Mouse (Mus musculus): ENCODE data around the gene Mtch1.
"Not testable (repeated sequence)": the region's sequence is repeated elsewhere in the genome, so short reads cannot be mapped to it uniquely, and the experiment has no call there.

Gene Mtch1

DNA sequence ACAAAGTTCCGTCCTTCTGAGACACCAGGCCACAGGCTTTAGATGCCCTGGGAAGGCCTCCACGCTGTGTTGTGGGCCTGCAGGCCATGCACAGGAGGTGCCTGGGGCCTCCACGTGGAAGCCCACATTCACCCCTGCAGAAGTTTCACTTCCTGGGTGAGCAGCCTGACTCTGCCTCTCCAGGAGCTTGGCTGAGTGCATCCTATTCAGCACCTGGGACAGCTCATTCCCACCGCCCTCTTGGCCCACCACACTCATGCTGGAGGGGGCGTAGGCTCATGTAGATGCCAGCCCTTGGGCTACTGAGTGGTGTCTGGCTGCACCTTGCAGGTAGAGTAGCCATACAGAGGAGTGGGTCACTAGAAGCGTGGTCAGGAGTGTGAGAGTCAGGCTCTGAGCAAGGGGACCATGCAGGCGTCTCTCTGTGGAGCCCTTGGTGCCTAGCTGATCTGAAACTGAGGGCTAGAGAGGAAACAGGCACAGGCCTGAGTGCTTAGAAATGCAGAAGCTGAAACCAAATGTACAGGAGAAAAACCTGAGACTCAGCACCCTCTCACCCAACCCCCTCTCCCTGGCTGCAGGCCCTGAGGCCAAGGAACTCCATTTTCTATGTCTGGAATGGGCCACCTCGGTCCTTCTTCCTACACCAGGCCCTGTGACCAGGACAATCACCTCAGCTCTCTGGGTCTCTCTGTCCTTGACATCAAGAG, 14.4 kb upstream of the Mtch1 start:
- no peak for DNase-seq

DNA sequence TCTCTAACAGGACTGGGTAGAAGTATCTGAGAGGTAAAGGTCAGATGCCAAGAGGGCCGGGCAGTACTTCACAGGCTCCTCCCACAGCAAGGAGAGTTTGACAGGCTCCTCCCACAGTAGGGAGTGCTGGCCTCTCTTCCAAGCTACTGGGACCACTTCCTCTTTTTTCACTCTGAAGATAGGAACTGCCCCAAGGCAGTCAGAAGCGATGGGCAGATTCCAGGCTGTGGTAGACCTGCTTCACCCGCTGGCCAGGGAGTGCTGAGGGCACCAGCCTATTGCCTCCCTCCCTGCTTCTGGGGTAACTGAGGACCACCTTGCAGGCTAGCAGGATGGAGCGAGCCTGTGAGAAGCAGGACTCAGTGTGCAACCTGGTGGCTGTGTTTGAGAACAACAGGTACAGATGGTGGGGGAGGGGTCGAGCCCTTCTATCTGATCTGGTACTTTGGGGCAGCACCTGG, 13.1 kb upstream of the Mtch1 start, which contains the start of gene Fgd2:
Fgd2 (plus strand) TSS at position 154 of the 461 bp plus-strand sequence.
- peak; percentile 73 to 78 for DNase-seq

DNA sequence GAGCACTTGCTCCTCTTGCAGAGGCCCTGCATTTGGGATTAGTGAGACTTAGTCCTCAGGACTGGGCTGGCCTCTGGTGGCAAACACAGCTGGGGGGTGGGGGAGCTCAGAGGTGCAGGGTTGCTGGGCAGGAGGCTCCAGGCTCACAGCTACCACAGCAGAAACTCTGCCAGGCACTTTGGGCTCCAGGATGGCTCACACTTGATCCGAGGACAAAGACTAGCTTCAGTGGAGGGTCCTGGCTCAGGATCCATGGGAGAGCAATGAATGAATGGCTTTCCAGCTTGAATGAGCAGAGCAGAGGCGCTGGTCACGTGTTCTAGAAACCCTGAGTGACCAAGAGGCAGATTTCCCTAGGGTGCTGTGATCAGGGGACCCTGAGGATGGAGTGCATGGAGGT, 11.2 kb upstream of the Mtch1 start:
- DNase-seq = no peak

DNA sequence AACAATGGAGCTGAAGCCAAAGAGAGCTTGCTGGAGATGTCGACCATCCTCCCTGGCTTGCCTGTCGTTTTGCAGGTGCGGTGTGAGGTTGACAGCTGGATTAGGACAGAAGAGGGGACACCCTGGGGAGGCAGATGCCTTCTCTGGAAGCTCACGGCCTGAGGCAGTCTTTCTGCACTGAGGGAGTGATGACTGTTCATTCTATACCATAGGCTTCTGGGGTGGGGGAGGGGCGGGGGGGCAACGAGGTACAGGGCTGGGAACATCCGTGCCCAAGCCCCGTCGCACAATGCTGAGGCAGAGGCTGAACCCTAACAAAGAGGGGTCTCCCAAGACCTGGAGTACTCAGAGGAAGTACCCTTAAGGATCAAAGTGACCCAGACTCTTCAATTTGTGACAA, 9.1 kb upstream of the Mtch1 start:
- DNase-seq = no peak

DNA sequence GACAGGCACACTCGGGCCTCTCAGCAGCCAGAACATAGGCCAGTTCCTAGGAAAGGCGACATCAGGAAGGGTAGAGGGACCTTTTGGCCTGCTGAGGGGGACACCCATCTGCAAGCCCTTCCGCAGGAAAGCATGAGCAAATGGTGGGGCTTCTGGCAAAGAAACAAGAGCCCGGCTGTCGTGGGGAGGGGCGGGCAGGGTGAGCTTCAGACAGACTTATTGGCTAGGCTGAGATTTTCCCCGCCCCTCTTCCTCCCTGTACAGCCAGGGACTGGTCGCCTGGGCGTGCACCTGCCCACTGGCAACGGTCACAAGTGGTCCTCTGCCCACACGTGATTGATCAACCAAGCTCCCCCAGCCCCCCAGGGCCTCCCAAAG, 8.7 kb upstream of the Mtch1 start:
- DNase-seq = peak; percentile 83 to 89

DNA sequence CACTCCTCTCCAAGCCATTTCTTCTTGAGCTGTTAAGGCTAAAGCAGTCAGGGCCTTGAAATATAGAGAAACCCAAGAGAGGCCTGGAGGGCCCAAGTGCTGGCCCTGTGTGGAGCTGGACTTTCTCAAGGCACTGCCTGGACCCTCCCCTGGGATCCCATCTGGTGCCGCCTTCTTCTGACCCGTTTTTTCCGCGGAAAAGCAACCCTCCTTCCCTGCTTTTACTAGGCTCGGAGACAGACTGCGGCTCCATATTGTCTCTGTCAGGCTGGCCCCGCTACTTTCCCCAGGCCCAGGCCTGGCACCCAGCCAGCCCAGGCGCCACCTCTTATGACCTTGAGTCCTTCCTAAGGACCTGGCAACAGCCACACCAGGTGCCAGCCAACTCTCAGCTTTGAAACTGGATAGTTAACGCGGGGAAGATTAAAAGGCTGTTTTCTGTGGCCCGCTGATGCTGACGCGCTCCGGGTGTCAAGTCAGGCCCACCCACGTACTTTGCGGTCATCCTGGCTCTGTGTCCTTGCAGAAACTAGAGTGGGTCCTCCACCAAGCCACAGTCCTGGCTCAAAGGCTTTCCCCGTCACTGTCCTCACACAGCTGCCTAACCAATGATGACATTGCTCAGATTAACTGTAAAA, 8.2 kb upstream of the Mtch1 start:
- peak; percentile 78 to 86 for DNase-seq

DNA sequence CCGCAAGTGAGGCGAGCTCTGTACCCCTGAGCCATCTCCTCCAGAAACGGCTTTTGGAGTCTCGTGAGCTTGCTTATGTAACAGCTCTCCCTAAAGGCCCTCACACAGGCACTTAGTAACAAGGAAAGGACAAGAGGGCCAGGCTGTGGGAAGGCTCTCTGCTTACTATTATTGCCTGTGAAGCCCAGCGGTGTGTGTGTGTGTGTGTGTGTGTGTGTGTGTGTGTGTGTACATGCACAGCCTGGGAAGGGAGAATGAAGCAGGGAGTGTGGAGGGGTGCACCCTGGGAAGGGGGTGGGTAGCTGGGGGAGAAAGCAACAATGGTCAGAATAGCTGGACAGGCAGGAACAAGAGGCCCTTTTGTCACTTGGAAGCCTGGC, 7.7 kb upstream of the Mtch1 start:
- DNase-seq = peak; percentile 35 to 55

DNA sequence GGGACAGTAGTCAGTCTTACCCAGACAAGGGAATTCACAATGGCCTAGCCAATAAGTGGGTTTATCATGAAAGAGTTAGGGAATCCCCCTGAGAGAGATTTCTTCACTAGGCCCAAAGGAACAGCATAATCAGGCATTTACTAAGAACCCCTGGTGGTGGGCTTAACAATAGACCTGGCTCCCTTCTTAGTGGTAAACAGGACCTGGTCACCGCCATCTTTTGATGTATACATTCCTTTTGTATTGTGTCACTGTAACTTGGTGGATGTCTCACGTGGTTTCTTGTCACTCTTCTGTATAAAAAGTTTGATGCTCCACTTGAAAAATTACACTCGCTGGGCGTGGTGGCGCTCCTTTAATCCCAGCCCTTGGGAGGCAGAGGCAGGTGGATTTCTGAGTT, 3.3 kb upstream of the Mtch1 start:
- not testable (repeated sequence) for DNase-seq

DNA sequence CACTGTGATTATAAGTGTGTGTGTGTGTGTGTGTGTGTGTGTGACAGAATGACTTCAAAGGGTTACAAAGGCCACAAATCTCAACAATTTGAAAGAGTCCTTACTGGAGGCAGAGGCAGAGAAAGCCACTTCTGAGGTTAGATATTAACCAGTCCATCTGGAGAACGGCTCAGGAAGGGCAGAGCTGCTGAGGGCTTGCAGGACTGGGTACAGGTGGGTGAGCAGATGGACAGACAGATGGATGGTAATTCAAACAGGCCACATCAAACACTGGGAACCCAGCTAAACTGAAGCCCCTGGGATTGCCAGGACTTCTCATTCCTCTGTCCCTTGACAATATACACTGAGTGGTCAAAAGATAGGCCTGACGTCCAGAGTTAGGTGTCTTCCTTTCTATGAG, 1.3 kb upstream of the Mtch1 start:
- peak in 1 of 2 experiments; percentile 49 for DNase-seq

DNA sequence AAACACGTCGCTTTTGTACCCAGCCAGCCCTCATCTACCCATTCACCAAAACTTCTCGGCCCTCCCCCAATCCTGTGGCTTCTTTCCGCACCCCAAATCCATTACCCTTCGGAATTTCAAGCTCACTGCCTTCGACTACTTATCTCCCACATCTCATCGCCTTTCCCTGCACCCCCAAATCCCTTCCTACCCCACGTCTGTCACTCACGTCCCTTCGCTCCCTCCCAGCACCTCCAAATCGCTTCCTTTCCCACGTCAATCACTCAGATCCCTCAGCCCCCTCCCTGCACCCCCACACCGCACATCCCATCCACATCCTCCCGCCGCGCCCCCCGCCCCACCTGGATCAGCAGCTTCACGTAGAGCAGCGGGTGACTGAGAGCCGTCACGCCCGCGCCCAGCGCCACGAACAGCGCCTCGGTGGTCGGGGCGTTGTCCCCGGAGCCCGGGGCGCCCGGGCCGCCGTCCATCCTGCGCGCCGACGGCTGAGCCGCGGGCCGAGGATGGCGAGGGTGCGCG, 549 bp downstream of the Mtch1 start:
- DNase-seq = peak in 1 of 2 experiments; percentile 24

DNA sequence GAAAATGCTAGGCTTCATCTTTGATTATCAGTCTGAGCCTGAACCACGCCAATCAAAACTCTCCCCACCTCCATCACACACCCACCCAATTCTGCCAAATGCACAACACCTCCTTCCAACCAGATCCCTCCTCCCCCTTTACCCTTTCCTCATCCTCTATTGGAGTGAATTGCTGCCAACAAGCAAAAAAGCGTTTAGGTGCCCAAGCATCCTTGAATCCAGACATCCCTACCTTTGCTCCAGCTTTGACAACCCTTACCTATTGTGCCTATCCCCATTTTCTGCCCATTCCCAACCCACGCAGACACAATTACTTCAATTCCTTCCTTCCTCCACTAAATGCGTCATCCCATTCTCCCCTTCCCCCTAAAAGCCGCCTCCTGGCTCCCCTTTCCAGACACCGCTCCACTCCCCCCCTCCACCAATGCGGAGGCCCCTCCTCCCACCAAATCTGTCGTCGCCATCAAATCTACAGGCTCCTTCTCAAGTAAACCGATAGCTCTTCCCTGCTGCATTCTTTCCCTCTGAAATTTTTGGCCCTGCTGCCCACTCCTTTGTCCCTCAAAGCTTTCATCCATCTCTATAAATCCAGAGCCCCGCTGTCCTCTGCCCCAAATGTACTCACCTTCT, 1.1 kb downstream of the Mtch1 start:
- DNase-seq = peak; percentile 50 to 56

DNA sequence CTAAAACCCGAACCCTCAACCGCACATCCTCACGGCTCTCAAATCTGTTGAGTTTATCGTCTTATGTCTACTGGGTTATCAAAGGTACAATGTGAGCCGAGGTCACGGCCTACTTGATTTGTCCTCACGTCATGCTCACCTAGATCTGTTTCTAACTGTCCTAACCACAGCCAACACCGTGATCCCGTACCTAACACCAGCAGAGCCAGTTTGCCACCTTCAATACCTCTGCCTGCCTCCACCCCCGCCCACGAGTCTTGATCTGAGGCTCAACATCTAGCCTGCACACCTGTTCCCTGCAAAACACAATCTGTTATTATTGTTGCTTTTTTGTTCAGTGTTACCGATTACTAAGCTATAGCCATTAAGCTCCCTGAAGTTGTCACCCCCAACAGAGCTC, 2.5 kb downstream of the Mtch1 start:
- DNase-seq = no peak

DNA sequence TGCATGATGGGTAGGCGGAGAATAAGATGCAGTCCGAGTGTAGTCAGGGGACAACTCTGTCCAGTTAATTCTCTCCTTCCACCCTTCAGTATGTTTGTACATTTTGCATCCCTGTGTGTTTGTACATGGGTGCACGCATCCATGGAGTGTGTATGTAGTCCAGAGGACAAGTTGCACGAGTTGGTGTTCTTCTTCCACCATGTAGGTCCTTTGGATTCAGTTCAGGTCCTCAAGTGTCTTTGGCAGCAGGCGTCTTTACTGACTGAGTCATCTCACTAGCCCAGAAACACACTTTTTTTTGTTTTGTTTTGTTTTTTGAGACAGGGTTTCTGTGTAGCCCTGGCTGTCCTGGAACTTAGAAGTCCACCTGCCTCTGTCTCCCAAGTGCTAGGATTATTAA, 4.5 kb downstream of the Mtch1 start:
- peak in 1 of 2 experiments; percentile 48 for DNase-seq

DNA sequence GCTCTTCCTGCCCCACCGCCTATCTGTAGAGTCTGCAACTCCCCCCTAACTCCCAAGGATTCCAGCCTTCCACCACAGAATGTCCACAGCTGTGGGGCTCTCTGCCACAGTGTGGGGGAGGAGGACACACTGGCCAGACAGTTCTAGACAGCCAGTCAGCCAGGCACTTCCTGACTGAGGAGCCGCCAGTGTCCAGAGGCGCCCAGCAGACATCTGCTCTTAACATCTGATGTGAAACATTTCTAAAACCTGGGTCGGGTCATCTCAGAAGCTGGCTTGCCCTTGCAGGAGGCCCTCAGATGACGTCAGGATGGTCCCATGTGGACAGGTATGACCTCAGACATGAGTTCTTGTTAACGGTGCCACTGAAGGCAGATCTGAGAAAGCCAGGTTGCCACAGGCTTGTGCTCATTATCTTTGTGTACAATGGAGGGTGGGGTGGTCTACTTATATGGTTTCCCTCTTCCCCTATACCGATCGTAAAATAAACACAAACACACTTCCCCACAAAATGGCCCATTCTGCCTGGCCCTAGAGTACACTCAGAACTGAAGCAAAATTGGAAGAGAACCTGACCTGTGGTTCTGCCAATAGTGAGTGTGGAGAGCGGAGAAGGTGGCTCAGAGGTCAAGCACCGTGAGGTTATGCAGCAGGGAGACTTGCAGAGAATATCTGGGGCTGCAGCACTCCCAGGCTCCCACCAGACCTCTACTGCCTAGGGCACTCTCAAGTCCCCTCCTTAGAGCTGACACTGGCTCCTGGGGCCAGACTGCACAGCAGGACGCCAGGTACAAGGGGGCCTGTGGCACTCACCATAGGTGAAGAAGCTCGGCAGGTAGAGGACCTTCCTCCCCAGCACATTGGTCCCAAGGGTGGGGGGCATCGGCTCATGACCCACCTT, 5.5 kb downstream of the Mtch1 start:
- DNase-seq = peak; percentile 42 to 56

DNA sequence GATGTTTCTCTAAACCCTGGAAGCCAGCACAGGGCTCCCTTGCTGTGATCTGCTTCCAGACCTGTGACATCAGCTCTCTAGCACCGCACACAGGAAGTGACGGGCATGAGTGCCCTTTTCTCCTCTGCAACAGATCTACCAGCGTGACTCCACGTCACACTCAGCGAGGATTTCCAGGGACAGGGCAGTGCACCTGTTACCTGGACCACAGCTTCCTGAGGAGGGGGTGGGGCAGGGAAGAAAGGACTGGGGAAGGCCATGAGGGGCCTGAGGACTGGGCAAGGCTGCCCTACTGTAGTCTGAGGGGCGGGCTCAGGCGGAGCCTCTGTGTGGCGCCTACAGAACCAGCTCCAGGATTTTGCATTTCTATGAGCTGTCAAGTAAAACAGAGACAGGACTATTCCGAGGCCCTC, 6.1 kb downstream of the Mtch1 start:
- peak; percentile 66 to 79 for DNase-seq

DNA sequence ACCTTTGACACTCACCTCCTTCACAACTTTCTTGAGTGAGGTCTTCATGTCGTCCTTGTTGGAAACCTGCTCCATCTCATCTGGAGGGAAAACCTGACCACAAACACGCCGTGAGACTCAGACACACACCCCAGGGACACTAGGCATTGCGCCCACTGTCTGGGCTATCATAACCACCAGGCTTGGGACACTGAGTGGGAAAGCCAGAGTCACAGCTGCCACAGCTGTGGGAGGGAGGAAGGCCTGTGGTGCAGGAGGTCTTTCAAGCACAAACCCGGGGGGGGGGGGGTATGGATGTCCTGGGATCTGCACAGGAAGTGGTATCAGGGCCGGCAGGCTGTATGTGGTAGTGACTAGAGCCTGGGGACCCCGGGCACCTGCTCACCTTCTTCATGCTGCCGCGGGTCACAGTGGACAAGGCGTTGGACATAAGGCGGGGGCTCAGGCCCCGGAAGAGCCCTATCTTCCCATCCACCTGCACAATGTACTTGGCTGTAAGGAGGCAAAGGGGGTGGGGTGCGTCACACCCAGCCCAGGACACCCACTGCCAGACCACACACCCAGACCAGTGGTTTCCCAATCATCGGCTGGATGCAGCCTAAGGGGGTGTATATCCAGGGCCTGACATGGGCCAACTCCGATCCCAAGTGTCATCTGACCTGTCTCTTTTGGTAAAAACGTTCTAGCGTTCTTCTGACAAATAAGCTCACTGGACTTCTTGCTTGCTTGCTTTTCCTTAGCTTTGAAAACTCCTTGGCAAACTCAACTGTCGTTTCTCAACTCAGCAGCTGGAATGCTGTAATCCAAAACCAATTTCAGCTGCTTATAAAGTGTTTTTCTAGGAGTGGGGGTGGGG, 7.1 kb downstream of the Mtch1 start:
- peak; percentile 60 to 73 for DNase-seq

DNA sequence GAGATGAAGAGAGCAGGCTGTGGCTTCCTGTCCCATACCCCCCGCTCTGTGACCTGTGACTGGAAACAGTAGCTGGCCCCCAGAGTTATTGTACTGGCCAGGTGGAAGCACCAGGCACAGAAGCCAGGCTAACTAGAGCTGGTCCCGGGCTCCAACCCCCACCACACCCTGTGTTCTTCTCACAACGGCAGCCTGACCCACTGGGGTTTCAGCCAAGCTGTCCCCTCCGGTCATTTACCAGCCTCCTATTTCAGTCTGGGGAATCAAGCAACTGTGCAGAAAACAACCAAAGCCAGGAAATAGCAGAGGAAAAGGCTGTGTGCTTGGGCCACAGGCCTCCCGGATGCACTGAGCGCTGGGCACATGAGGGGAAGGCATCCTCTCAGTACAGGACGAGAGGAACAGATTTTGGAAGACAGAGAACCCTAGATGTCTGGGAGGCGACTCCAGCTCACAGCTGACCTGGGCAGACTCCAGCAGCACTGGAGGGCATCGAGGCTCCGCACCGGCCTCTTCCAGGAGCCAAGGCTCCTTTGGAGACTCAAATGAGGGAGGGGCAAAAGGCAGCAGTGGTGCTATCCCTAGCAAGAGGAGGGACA, 8.5 kb downstream of the Mtch1 start:
- DNase-seq = no peak

DNA sequence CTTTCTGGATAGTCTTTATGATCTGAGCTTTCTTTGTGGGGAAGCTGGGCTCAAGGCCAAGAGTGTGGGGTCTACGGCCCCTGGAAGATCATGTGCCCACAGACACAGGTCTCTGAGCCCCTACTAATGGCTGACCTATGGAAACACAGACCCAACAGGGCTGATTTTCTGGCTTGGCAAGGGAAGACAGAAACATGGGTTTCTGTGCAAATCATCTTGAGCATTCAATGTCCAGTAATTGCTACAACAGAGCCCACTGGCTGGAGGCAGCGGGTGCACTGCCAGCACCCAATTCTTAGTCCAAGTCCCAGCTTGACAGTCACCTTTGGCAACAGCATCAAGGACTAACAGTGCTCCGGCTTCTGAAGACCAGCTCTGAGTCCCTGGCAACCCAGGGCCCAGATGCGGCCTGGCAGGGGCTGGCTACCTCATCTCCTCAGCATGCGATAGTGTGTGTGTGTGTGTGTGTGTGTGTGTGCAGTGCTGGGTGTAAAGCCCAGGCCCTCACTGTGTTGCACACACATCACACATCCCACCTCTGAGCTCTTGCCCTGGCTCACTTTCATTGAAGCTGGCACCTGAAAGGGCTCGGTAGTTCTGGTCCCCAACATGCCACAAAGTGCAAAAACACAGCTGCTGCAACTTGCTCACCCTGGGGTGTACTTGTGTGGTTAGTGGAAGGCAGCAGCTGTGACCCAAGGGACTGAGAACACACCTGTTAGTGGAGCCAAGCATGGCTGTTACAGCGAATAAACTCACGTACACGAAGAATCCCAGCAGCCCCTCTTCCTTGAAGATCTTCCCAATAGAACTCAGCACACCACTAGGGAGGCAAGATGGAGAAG, 9.5 kb downstream of the Mtch1 start:
- DNase-seq = no peak

DNA sequence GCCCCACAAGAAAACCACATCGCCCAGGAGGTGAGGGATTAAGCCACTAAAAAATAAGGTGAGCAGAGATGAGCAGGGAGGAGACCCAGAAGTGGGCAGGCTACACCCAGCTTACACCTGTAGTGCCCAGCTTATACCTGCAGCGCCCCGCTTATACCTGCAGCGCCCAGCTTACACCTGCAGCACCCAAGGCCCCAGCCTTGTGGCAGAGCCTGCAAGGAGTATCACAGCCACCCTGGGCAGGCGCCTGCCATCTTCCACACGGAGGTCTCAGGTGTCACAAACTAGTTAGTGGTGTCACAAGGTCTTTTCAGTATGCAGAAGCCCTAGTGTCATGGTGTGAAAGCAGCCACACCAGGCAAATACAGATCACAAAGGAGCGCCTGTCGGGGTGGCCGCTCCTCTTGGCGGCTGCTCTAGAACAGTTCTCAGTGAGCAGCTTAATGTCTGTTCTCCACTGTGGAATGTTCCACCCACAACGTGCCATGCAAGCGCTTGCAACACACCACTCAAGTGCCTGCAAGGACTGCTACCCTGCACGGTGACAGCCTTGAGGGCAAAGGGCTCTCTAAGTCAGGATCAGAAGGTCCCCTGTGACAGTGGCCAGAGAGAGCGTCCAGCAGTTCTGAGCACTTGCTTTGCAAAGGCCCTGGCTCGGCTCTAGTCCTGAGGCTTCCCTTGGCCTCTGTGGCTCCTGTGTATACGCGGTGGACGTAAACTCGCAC, 11.3 kb downstream of the Mtch1 start:
- DNase-seq = peak; percentile 80 to 82
